Comparison of ENCODE assay signal across 8 mouse cellular contexts in the genomic region with DNA sequence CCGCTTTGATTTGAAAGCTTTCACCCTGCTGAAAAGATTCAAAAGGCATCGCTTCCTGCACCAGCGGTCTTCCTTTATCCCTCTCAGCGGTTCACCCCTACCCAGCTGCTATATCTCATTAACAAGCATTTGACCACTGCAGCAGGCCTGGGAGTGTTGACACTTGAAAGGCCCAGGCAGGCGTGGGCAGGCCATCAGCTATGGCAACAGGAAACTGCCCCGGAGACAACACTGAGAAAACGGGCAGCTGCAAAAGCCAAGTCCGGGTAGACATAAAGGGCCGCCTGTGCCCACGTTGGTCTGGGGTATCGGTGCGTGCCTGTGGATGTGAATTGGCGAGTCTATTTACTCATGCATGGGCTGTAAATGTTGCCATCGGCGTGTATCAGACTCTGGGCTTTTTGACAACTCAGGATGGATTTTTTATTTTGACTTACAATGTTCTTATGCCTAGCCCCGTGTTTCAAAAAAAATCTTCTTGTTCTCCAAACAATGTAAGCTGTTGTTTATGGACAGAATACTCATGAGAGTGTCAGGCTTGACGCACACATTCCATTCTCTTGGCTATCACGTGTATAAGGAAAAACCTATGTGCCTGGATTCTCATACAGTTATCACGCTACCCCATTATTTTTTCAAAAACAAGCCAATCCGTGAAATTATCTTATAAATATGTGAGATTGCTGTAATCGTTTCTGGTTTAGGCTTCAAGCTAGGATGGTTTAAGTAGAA.
DNase-seq lines count a peak whose midpoint lies in the region; ATAC-seq and TF ChIP-seq lines count a peak whose summit lies in the region.

No protein-coding gene starts in this region.

- H3K4me2 ChIP-seq in lung, postnatal 0 days (replicated peaks; ENCODE audit: low read depth, low read length) = peak overlapping the region; percentile 59
- peak overlapping the region; percentile 58 for H3K4me2 ChIP-seq in neural tube, embryonic 15.5 days

- TF ChIP-seq CTCF in E14TG2a.4 (conservative IDR thresholded peaks at IDR 0.05; ENCODE audit: low read length) = no peak
- no peak for TF ChIP-seq CTCF in layer of hippocampus, adult 2 months (conservative IDR thresholded peaks at IDR 0.05)
- no peak for TF ChIP-seq CTCF in lung, postnatal 0 days (IDR thresholded peaks at IDR 0.05)

- peaks cover 14% of the 10 kb centered on the region for H3K27me3 ChIP-seq in E14TG2a.4 (ENCODE audit: insufficient read depth, low read length)
- peaks cover 95% of the 10 kb centered on the region for H3K27me3 ChIP-seq in forebrain, embryonic 10.5 days (ENCODE audit: poor library complexity, severe bottlenecking)
- H3K27me3 ChIP-seq in lung, postnatal 0 days (replicated peaks; ENCODE audit: insufficient read depth, low read length) = no peaks in the 10 kb centered on the region
- no peaks in the 10 kb centered on the region for H3K27me3 ChIP-seq in neural tube, embryonic 15.5 days (replicated peaks)

- peak overlapping the region; percentile 77 for H3K27ac ChIP-seq in forebrain, embryonic 10.5 days
- peak overlapping the region; percentile 85 for H3K27ac ChIP-seq in layer of hippocampus, adult 2 months
- 0 out of 2 replicates have a peak overlapping the region, but pooled peaks have one; percentile 11 for H3K27ac ChIP-seq in lung, postnatal 0 days (ENCODE audit: low read length)
- peak overlapping the region; percentile 80 for H3K27ac ChIP-seq in neural tube, embryonic 15.5 days (replicated peaks)

- H3K36me3 ChIP-seq in E14TG2a.4 (ENCODE audit: insufficient read depth, low read length) = no peaks in the 10 kb centered on the region
- no peaks in the 10 kb centered on the region for H3K36me3 ChIP-seq in forebrain, embryonic 10.5 days (replicated peaks)
- no peaks in the 10 kb centered on the region for H3K36me3 ChIP-seq in lung, postnatal 0 days (ENCODE audit: insufficient read depth, low read length)
- no peaks in the 10 kb centered on the region for H3K36me3 ChIP-seq in neural tube, embryonic 15.5 days

- intact Hi-C loops in heart, postnatal 36 days (cut with DNase I) = loop anchor here (5.0 kb wide), 1 partner anchor 249 kb away; no protein-coding TSS in a partner anchor

- H3K4me1 ChIP-seq in E14TG2a.4 (replicated peaks; ENCODE audit: low read depth, low read length) = peaks cover 9% of the 10 kb centered on the region; the same call in 1 of the 2 replicates
- H3K4me1 ChIP-seq in forebrain, embryonic 10.5 days = peaks cover 48% of the 10 kb centered on the region
- no peaks in the 10 kb centered on the region for H3K4me1 ChIP-seq in lung, postnatal 0 days (ENCODE audit: insufficient read depth, low read depth, low read length)
- H3K4me1 ChIP-seq in neural tube, embryonic 15.5 days = peaks cover 12% of the 10 kb centered on the region; the same call in 1 of the 2 replicates

- peak; percentile 88 for ATAC-seq in lung, postnatal 0 days
- ATAC-seq in neural tube, embryonic 15.5 days (ENCODE audit: low FRiP score) = peak; percentile 92

- 11% methylated on average over 21 of the region's 21 CpGs for WGBS in forebrain, embryonic 10.5 days
- WGBS in lung, postnatal 0 days = 10% methylated on average over 21 of the region's 21 CpGs
- WGBS in neural tube, embryonic 15.5 days = 9% methylated on average over 21 of the region's 21 CpGs

- peak; percentile 33; the same call in 1 of the 2 replicates for TF ChIP-seq EP300 in lung, postnatal 0 days (IDR thresholded peaks at IDR 0.05)

- no peaks in the 10 kb centered on the region for H3K9me3 ChIP-seq in E14TG2a.4 (ENCODE audit: low read length)
- H3K9me3 ChIP-seq in forebrain, embryonic 10.5 days = no peaks in the 10 kb centered on the region
- H3K9me3 ChIP-seq in lung, postnatal 0 days (ENCODE audit: low read length) = no peaks in the 10 kb centered on the region
- no peaks in the 10 kb centered on the region for H3K9me3 ChIP-seq in neural tube, embryonic 15.5 days (replicated peaks)

- peak overlapping the region; percentile 54 for H3K4me3 ChIP-seq in E14TG2a.4 (replicated peaks; ENCODE audit: low read length)
- peak overlapping the region; percentile 40 for H3K4me3 ChIP-seq in forebrain, embryonic 10.5 days
- peak overlapping the region; percentile 56 for H3K4me3 ChIP-seq in layer of hippocampus, adult 2 months
- peak overlapping the region; percentile 34 for H3K4me3 ChIP-seq in lung, postnatal 0 days (ENCODE audit: low read depth, low read length)
- peak overlapping the region; percentile 35 for H3K4me3 ChIP-seq in neural tube, embryonic 15.5 days (replicated peaks)

- no peak overlapping the region for H3K9ac ChIP-seq in lung, postnatal 0 days (replicated peaks; ENCODE audit: low read depth)
- peak overlapping the region; percentile 38 for H3K9ac ChIP-seq in neural tube, embryonic 15.5 days (replicated peaks)

- DNase-seq in adrenal gland, postnatal 10 days = peak; percentile 40
- DNase-seq in forebrain, embryonic 10.5 days (ENCODE audit: extremely low spot score, low spot score) = peak; percentile 83
- DNase-seq in heart, postnatal 36 days = peak; percentile 40 to 58
- DNase-seq in layer of hippocampus, adult 2 months (ENCODE audit: low spot score in 2 of 2) = peak; percentile 32
- peak; percentile 72 for DNase-seq in lung, postnatal 0 days (ENCODE audit: low spot score)
- no peak for DNase-seq in c-Kit-positive CD71-positive TER-119-positive erythroid progenitor cells, embryonic 14.5 days (ENCODE audit: low spot score)

Comparison
In these comparisons a context has a peak if more than half of its experiments do, and no peak if none do; other contexts are left out.
1. H3K27ac ChIP-seq: peak in every context shown above with its lines; median percentile 85 in layer of hippocampus, adult 2 months; 80 in neural tube, embryonic 15.5 days; 77 in forebrain, embryonic 10.5 days; 11 in lung, postnatal 0 days.